Mouse (Mus musculus) forebrain, embryonic 15.5 days (tissue): ENCODE results near the gene Olfr221. TPM values are rescaled to one million over a fixed set of nuclear protein-coding genes. Genes with fewer than 3 reads are reported as not detected.

Experiments used
- ATAC-seq: fragments of 200-750 bp; cut with Nextera tagmentation; replicated peaks from 2 replicates; pipeline ENCODE4 v1.8.0; 2017; ENCODE audit warnings: mild to moderate bottlenecking, moderate TSS enrichment, moderate library complexity
- H3K27ac ChIP-seq: fragments of 300-500 bp; sonication (generic); replicated peaks from 2 replicates; pipeline ENCODE4 v1.5.1; 2015; ENCODE audit warnings: mild to moderate bottlenecking, inconsistent platforms
- H3K27me3 ChIP-seq: fragments of 300-500 bp; sonication (generic); 2 replicates; pipeline ENCODE4 v1.6.1; 2015; ENCODE audit warnings: inconsistent platforms
- H3K36me3 ChIP-seq: fragments of 300-500 bp; sonication (generic); 2 replicates; pipeline ENCODE4 v1.6.1; 2015; ENCODE audit warnings: mild to moderate bottlenecking, inconsistent platforms
- H3K4me1 ChIP-seq: fragments of 300-500 bp; sonication (generic); 2 replicates; pipeline ENCODE4 v1.6.1; 2015; ENCODE audit warnings: inconsistent platforms
- H3K4me2 ChIP-seq: fragments of 300-500 bp; sonication (generic); replicated peaks from 2 replicates; pipeline ENCODE4 v1.6.1; 2015; ENCODE audit warnings: mild to moderate bottlenecking, inconsistent platforms
- H3K4me3 ChIP-seq: fragments of 300-500 bp; sonication (generic); 2 replicates; pipeline ENCODE4 v1.5.1; 2015; ENCODE audit warnings: mild to moderate bottlenecking, inconsistent platforms
- H3K9ac ChIP-seq: fragments of 300-500 bp; sonication (generic); replicated peaks from 2 replicates; pipeline ENCODE4 v1.6.1; 2015; ENCODE audit warnings: mild to moderate bottlenecking, inconsistent platforms
- H3K9me3 ChIP-seq: fragments of 300-500 bp; sonication (generic); 2 replicates; pipeline ENCODE4 v1.6.1; 2016; ENCODE audit warnings: inconsistent platforms
- WGBS: fragments of 180-500 bp; shearing (Covaris S2); methylation state at CpG from one replicate; pipeline ENCODE4 v1.1.7; 2015; ENCODE audit warnings: mixed read lengths; 5-methylcytosine and 5-hydroxymethylcytosine counted together
- polyA plus RNA-seq: library from polyadenylated mRNA; unstranded; fragments of >200 nt; fragmentation: Nextera tagmentation; extraction: Ambion mirVana; gene quantifications from 2 replicates; pipeline ENCODE4 v1.2.1, GENCODE M21; 2015

The Olfr221 gene
- polyA plus RNA-seq, 1 experiment from 2014 or later, result not detected

GRCm38 (mm10) chr14:52018248-52019050, 23.8 kb downstream of the Olfr221 start:
- H3K4me3 ChIP-seq, result peak overlapping the region; percentile 55
- H3K27ac ChIP-seq, result peak overlapping the region; percentile 97
- ATAC-seq, result no peak
- H3K36me3 ChIP-seq, result no peaks in the 10 kb centered on the region
- H3K4me2 ChIP-seq, result peak overlapping the region; percentile 48
- no peaks in the 10 kb centered on the region for H3K27me3 ChIP-seq
- H3K4me1 ChIP-seq, result peaks cover 53% of the 10 kb centered on the region
- H3K9ac ChIP-seq, result peak overlapping the region; percentile 70
- whole genome bisulfite sequencing, result 88% methylated on average over 15 of the region's 15 CpGs
- H3K9me3 ChIP-seq, result no peaks in the 10 kb centered on the region

GRCm38 (mm10) chr14:52017662-52018061, 24.6 kb downstream of the Olfr221 start:
- Histone ChIP-seq H3K4me1 (peaks cover 51% of the 10 kb centered on the region), H3K36me3 (no peaks in the 10 kb centered on the region), H3K9me3 (no peaks in the 10 kb centered on the region), H3K4me2 (no peak overlapping the region), H3K27me3 (no peaks in the 10 kb centered on the region), H3K4me3 (no peak overlapping the region), H3K27ac (no peak overlapping the region), H3K9ac (no peak overlapping the region)
- no peak for ATAC-seq
- WGBS, result 78% methylated on average over 4 of the region's 4 CpGs

- Histone ChIP-seq H3K4me2 (no peak overlapping the region), H3K9ac (no peak overlapping the region), H3K4me1 (peaks cover 56% of the 10 kb centered on the region), H3K4me3 (no peak overlapping the region), H3K27me3 (no peaks in the 10 kb centered on the region), H3K27ac (no peak overlapping the region), H3K36me3 (no peaks in the 10 kb centered on the region), H3K9me3 (no peaks in the 10 kb centered on the region)
- 69% methylated on average over 13 of the region's 13 CpGs for WGBS
- ATAC-seq, result no peak
Observed at GRCm38 (mm10) chr14:52016625-52017405, 25.4 kb downstream of the Olfr221 start.

GRCm38 (mm10) chr14:52015445-52016100, 26.7 kb downstream of the Olfr221 start, which contains the start of gene Tmem253:
Gene Tmem253 (plus strand): TSS chr14:52015658.
- H3K36me3 ChIP-seq, result no peaks in the 10 kb centered on the region
- peak within 1 kb of the TSS; percentile 67 for H3K4me3 ChIP-seq
- H3K9ac ChIP-seq, result peak within 1 kb of the TSS; percentile 64
- peaks cover 58% of the 10 kb centered on the region for H3K4me1 ChIP-seq
- no peaks in the 10 kb centered on the region for H3K27me3 ChIP-seq
- no peak for ATAC-seq
- no peaks in the 10 kb centered on the region for H3K9me3 ChIP-seq
- peak within 1 kb of the TSS; percentile 46 for H3K4me2 ChIP-seq
- 28% methylated on average over 6 of the region's 6 CpGs for WGBS
- peak within 1 kb of the TSS; percentile 95 for H3K27ac ChIP-seq

GRCm38 (mm10) chr14:52014761-52015311, 27.4 kb downstream of the Olfr221 start:
- peak overlapping the region; percentile 64 for H3K9ac ChIP-seq
- H3K4me2 ChIP-seq, result peak overlapping the region; percentile 46
- H3K36me3 ChIP-seq, result no peaks in the 10 kb centered on the region
- ATAC-seq, result no peak
- H3K27me3 ChIP-seq, result no peaks in the 10 kb centered on the region
- no peaks in the 10 kb centered on the region for H3K9me3 ChIP-seq
- H3K4me3 ChIP-seq, result peak overlapping the region; percentile 67
- H3K27ac ChIP-seq, result peak overlapping the region; percentile 95
- H3K4me1 ChIP-seq, result peaks cover 64% of the 10 kb centered on the region
- WGBS, result 1% methylated on average over 20 of the region's 28 CpGs

GRCm38 (mm10) chr14:52014271-52014760, 27.9 kb downstream of the Olfr221 start:
- Histone ChIP-seq H3K27ac (peak overlapping the region; percentile 95), H3K27me3 (no peaks in the 10 kb centered on the region), H3K9ac (peak overlapping the region; percentile 64), H3K4me2 (peak overlapping the region; percentile 46), H3K36me3 (no peaks in the 10 kb centered on the region), H3K9me3 (no peaks in the 10 kb centered on the region), H3K4me1 (peaks cover 69% of the 10 kb centered on the region), H3K4me3 (peak overlapping the region; percentile 67)
- 4% methylated on average over 17 of the region's 80 CpGs for WGBS
- no peak for ATAC-seq

- peaks cover under 1% of the 10 kb centered on the region; the same call in 1 of the 2 replicates for H3K36me3 ChIP-seq
- no peaks in the 10 kb centered on the region for H3K9me3 ChIP-seq
- under 1% methylated on average over 24 of the region's 24 CpGs for WGBS
- no peaks in the 10 kb centered on the region for H3K27me3 ChIP-seq
- H3K9ac ChIP-seq, result peak overlapping the region; percentile 64
- H3K4me1 ChIP-seq, result peaks cover 69% of the 10 kb centered on the region
- peak overlapping the region; percentile 95 for H3K27ac ChIP-seq
- H3K4me3 ChIP-seq, result peak overlapping the region; percentile 67
- H3K4me2 ChIP-seq, result peak overlapping the region; percentile 46
- 0 out of 2 replicates have a peak, but pooled peaks have one; percentile 2 for ATAC-seq
Observed at GRCm38 (mm10) chr14:52013771-52014219, 28.5 kb downstream of the Olfr221 start.

GRCm38 (mm10) chr14:52013021-52013610, 29.1 kb downstream of the Olfr221 start:
- 6% methylated on average over 8 of the region's 8 CpGs for WGBS

GRCm38 (mm10) chr14:52012553-52012952, 29.7 kb downstream of the Olfr221 start:
- WGBS, result 17% methylated on average over 5 of the region's 5 CpGs

More at GRCm38 (mm10) chr14:52013021-52013610, 29.1 kb downstream of the Olfr221 start:
- H3K4me2 ChIP-seq, result peak overlapping the region; percentile 46
- H3K4me1 ChIP-seq, result peaks cover 69% of the 10 kb centered on the region
- no peaks in the 10 kb centered on the region for H3K9me3 ChIP-seq
- H3K9ac ChIP-seq, result peak overlapping the region; percentile 64
- peaks cover 7% of the 10 kb centered on the region; the same call in 1 of the 2 replicates for H3K36me3 ChIP-seq
- peak overlapping the region; percentile 95 for H3K27ac ChIP-seq
- no peaks in the 10 kb centered on the region for H3K27me3 ChIP-seq
- no peak for ATAC-seq
- H3K4me3 ChIP-seq, result peak overlapping the region; percentile 67

GRCm38 (mm10) chr14:52012085-52012484, 30.2 kb downstream of the Olfr221 start:
- 42% methylated on average over 4 of the region's 4 CpGs for WGBS
- no peaks in the 10 kb centered on the region for H3K9me3 ChIP-seq
- H3K4me1 ChIP-seq, result peaks cover 73% of the 10 kb centered on the region
- no peak overlapping the region for H3K4me3 ChIP-seq
- peaks cover 12% of the 10 kb centered on the region; the same call in 1 of the 2 replicates for H3K36me3 ChIP-seq
- no peak for ATAC-seq
- peak overlapping the region; percentile 46 for H3K4me2 ChIP-seq
- 0 out of 2 replicates have a peak overlapping the region, but pooled peaks have one; percentile 5 for H3K9ac ChIP-seq
- no peaks in the 10 kb centered on the region for H3K27me3 ChIP-seq
- H3K27ac ChIP-seq, result peak overlapping the region; percentile 95

More at GRCm38 (mm10) chr14:52012553-52012952, 29.7 kb downstream of the Olfr221 start:
- no peaks in the 10 kb centered on the region for H3K9me3 ChIP-seq
- H3K4me1 ChIP-seq, result peaks cover 70% of the 10 kb centered on the region
- H3K9ac ChIP-seq, result 0 out of 2 replicates have a peak overlapping the region, but pooled peaks have one; percentile 64
- peaks cover 8% of the 10 kb centered on the region; the same call in 1 of the 2 replicates for H3K36me3 ChIP-seq
- no peaks in the 10 kb centered on the region for H3K27me3 ChIP-seq
- peak overlapping the region; percentile 67; the same call in 1 of the 2 replicates for H3K4me3 ChIP-seq
- H3K4me2 ChIP-seq, result peak overlapping the region; percentile 46
- no peak for ATAC-seq
- peak overlapping the region; percentile 95 for H3K27ac ChIP-seq

- Histone ChIP-seq H3K4me2 (no peak overlapping the region), H3K27ac (peak overlapping the region; percentile 95), H3K9me3 (no peaks in the 10 kb centered on the region), H3K4me1 (peaks cover 73% of the 10 kb centered on the region), H3K9ac (no peak overlapping the region), H3K36me3 (peaks cover 16% of the 10 kb centered on the region), H3K27me3 (no peaks in the 10 kb centered on the region), H3K4me3 (no peak overlapping the region)
- 29% methylated on average over 1 of the region's 1 CpGs for WGBS
- no peak for ATAC-seq
Observed at GRCm38 (mm10) chr14:52011683-52012082, 30.6 kb downstream of the Olfr221 start.
